Mouse (Mus musculus): Measurements from ENCODE around the gene Gm49661. TPM values are rescaled to one million over a fixed set of nuclear protein-coding genes. Genes with fewer than 3 reads are reported as not detected.

The Gm49661 gene
- total and polyA plus RNA-seq, 3 experiments = 3.1 TPM; not detected in 2

DNA sequence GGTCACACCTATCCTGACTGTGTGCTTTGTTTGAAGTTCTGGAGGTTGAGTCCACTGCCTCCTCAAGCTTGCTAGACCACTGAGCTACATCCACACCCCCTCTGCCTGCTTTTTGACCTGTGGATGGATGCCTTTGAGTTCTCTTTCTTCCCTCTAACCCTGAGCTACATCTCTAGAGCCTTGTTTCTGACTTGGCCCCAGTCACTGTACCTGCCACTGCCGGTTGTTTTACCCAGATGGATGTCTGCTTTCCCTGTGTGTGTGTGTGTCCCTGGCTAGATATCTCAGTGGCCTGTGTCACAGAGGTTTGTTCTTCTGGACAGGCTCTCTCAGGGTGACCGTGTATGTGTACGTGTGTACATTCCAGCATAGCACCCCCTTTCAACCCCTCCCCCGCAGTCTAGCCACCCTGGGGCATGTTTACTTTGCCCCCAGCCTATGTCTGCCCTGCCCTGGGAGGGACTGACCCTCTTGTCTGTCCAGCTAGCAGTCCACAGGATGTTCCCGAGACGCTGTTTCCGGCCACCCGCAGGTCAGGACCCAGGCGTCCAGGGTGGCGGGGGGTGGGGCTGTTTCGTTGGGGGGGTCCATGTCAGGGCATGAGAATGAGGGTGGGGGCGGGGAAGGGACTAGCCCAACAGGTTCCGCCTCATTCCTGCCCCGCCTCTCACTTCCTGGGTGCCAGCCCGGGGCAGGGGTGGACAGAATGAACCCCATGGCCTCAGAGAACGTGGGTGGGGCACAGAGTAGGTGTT, 15.2 kb upstream of the Gm49661 start:
- Histone ChIP-seq H3K9me3 (replicated peaks; ENCODE audit: low read length) (no peaks in the 10 kb centered on the region), H3K79me2 (replicated peaks; ENCODE audit: control insufficient read depth, extremely low read depth, insufficient read depth, poor library complexity, severe bottlenecking) (no peaks in the 10 kb centered on the region), H3K27me3 (replicated peaks) (no peaks in the 10 kb centered on the region), H3K4me1 (ENCODE audit: control insufficient read depth in 1 of 2, insufficient read depth in 2 of 2) (peaks cover 45 to 69% of the 10 kb centered on the region in 2 experiments), H3K4me3 (replicated peaks in 1 of 3; ENCODE audit: low read depth in 2 of 3, low read length in 2 of 3, poor library complexity in 1 of 3) (peak overlapping the region; percentile 44 to 64 (median 56)), H3K36me3 (replicated peaks in 1 of 2; ENCODE audit: control insufficient read depth in 1 of 2, insufficient read depth in 1 of 2, low read length in 1 of 2) (no peaks in the 10 kb centered on the region), H3K27ac (ENCODE audit: insufficient read depth, low read depth) (peak overlapping the region; percentile 94), H3K9ac (ENCODE audit: insufficient read depth, low read depth) (peak overlapping the region; percentile 89), H3K4me2 (ENCODE audit: insufficient read depth, low read depth, poor library complexity, severe bottlenecking) (peak overlapping the region; percentile 90)
- DNase-seq (ENCODE audit: extremely low read depth) = peak; percentile 62
- dilution Hi-C loops (cut with MboI; ENCODE audit: extremely low pct_ligation_motif_present, extremely low pct_unique_long_range_greater_than_20kb, low sequenced_read_pairs) (no loop called here), in situ Hi-C loops (cut with MboI; ENCODE audit: low pct_ligation_motif_present, low pct_unique_long_range_greater_than_20kb, low sequenced_read_pairs) (no loop called here)
- TF ChIP-seq MAZ (IDR thresholded peaks at IDR 0.05; ENCODE audit: low read depth, low read length) (peak; percentile 88), MXI1 (IDR thresholded peaks at IDR 0.05; ENCODE audit: low read depth, low read length) (peak; percentile 35; the same call in 1 of the 2 replicates), TCF12 (IDR thresholded peaks at IDR 0.05; ENCODE audit: low read depth, low read length) (peak; percentile 41; the same call in 1 of the 2 replicates), UBTF (IDR thresholded peaks at IDR 0.05; ENCODE audit: low read depth, low read length) (no peak), JUN (IDR thresholded peaks at IDR 0.05; ENCODE audit: insufficient read depth, low read depth, low read length) (no peak), POLR2A (IDR thresholded peaks at IDR 0.05; ENCODE audit: low read depth, low read length) (0 out of 2 replicates have a peak, but pooled peaks have one; percentile 59), ETS1 (conservative IDR thresholded peaks at IDR 0.05; ENCODE audit: low read depth, low read length) (peak; percentile 46; the same call in 1 of the 2 replicates), MEF2A (IDR thresholded peaks at IDR 0.05; ENCODE audit: borderline replicate concordance, low read depth, low read length) (peak; percentile 27; the same call in 1 of the 2 replicates), PAX5 (IDR thresholded peaks at IDR 0.05; ENCODE audit: low read length) (no peak), BHLHE40 (IDR thresholded peaks at IDR 0.05; ENCODE audit: low read depth, low read length) (peak; percentile 25; the same call in 1 of the 2 replicates), IRF4 (IDR thresholded peaks at IDR 0.05; ENCODE audit: low read depth, low read length) (no peak; the same call in 1 of the 2 replicates), ZNF384 (IDR thresholded peaks at IDR 0.05; ENCODE audit: low read depth, low read length) (no peak), EP300 (IDR thresholded peaks at IDR 0.05; ENCODE audit: low read length) (no peak), ELF1 (IDR thresholded peaks at IDR 0.05; ENCODE audit: low read depth, low read length) (peak; percentile 85), TBP (conservative IDR thresholded peaks at IDR 0.05; ENCODE audit: low read depth, low read length) (no peak), E2F4 (IDR thresholded peaks at IDR 0.05; ENCODE audit: insufficient replicate concordance, low read depth, low read length) (no peak), CTCF (conservative IDR thresholded peaks at IDR 0.05 in 1 of 2, IDR thresholded peaks at IDR 0.05 in 1 of 2; ENCODE audit: low read depth in 2 of 2, low read length in 2 of 2) (no peak), USF2 (conservative IDR thresholded peaks at IDR 0.05; ENCODE audit: low read depth, low read length) (no peak), ZMIZ1 (IDR thresholded peaks at IDR 0.05; ENCODE audit: low read depth, low read length) (no peak), RAD21 (IDR thresholded peaks at IDR 0.05; ENCODE audit: low read depth, low read length) (no peak), GABPA (IDR thresholded peaks at IDR 0.05; ENCODE audit: insufficient replicate concordance, low read depth, low read length) (no peak), POLR2AphosphoS2 (IDR thresholded peaks at IDR 0.05; ENCODE audit: low read depth, low read length) (no peak), JUND (conservative IDR thresholded peaks at IDR 0.05; ENCODE audit: low read depth, low read length) (no peak), MYC (IDR thresholded peaks at IDR 0.05; ENCODE audit: low read depth, low read length) (no peak; the same call in 1 of the 2 replicates), KAT2A (IDR thresholded peaks at IDR 0.05; ENCODE audit: insufficient replicate concordance, low read length) (no peak), RCOR1 (conservative IDR thresholded peaks at IDR 0.05; ENCODE audit: low read depth, low read length) (no peak), SIN3A (IDR thresholded peaks at IDR 0.05; ENCODE audit: low read length) (no peak), NELFE (IDR thresholded peaks at IDR 0.05; ENCODE audit: low read depth, low read length) (no peak), CHD1 (IDR thresholded peaks at IDR 0.05; ENCODE audit: low read depth, low read length) (peak; percentile 8; the same call in 1 of the 2 replicates), USF1 (IDR thresholded peaks at IDR 0.05; ENCODE audit: low read depth, low read length) (no peak), CHD2 (IDR thresholded peaks at IDR 0.05; ENCODE audit: low read length) (peak; percentile 65), SMC3 (IDR thresholded peaks at IDR 0.05; ENCODE audit: low read depth, low read length) (no peak), MAX (IDR thresholded peaks at IDR 0.05; ENCODE audit: low read length) (no peak), HCFC1 (IDR thresholded peaks at IDR 0.05; ENCODE audit: low read depth, low read length) (no peak)
